Mouse (Mus musculus): ENCODE measurements at regions not wholly inside any gene's neighbourhood (a gene's known extent, or its start where the extent isn't known, plus 50 kb on each side); places are given as distances from the start of the nearest gene placed in this dataset.

GRCm38 (mm10) chr2:173348757-173349156 lies 72.4 kb upstream of the Pmepa1 start:
- Histone ChIP-seq H3K4me1 (ENCODE audit: control insufficient read depth, insufficient read depth, low read length) (peaks cover 5% of the 10 kb centered on the region; the same call in 1 of the 2 replicates), H3K4me3 (ENCODE audit: insufficient read depth, low read length) (no peak overlapping the region), H3K27ac (ENCODE audit: insufficient read depth, low read length) (no peak overlapping the region)
- TF ChIP-seq CTCF (IDR thresholded peaks at IDR 0.05; ENCODE audit: extremely low read depth, insufficient read depth, low read length) (no peak), POLR2A (IDR thresholded peaks at IDR 0.05; ENCODE audit: extremely low read depth, insufficient read depth, low read length) (no peak)

GRCm38 (mm10) chr2:173349510-173349909 lies 73.2 kb upstream of the Pmepa1 start:
- TF ChIP-seq POLR2A (IDR thresholded peaks at IDR 0.05; ENCODE audit: extremely low read depth, insufficient read depth, low read length) (no peak), CTCF (IDR thresholded peaks at IDR 0.05; ENCODE audit: extremely low read depth, insufficient read depth, low read length) (no peak)
- no peak overlapping the region for H3K4me3 ChIP-seq (ENCODE audit: insufficient read depth, low read length)
- H3K27ac ChIP-seq (ENCODE audit: insufficient read depth, low read length) = no peak overlapping the region
- peaks cover 5% of the 10 kb centered on the region; the same call in 1 of the 2 replicates for H3K4me1 ChIP-seq (ENCODE audit: control insufficient read depth, insufficient read depth, low read length)

- TF ChIP-seq POLR2A (IDR thresholded peaks at IDR 0.05; ENCODE audit: extremely low read depth, insufficient read depth, low read length) = no peak
- TF ChIP-seq CTCF (IDR thresholded peaks at IDR 0.05; ENCODE audit: extremely low read depth, insufficient read depth, low read length) = no peak
- Histone ChIP-seq H3K4me3 (ENCODE audit: insufficient read depth, low read length) (no peak overlapping the region), H3K27ac (ENCODE audit: insufficient read depth, low read length) (no peak overlapping the region), H3K4me1 (ENCODE audit: control insufficient read depth, insufficient read depth, low read length) (peaks cover 5% of the 10 kb centered on the region; the same call in 1 of the 2 replicates)
Observed at GRCm38 (mm10) chr2:173349910-173350309, 73.6 kb upstream of the Pmepa1 start.

- Histone ChIP-seq H3K27ac (ENCODE audit: insufficient read depth, low read length) (no peak overlapping the region), H3K4me3 (ENCODE audit: insufficient read depth, low read length) (no peak overlapping the region), H3K4me1 (ENCODE audit: control insufficient read depth, insufficient read depth, low read length) (peaks cover 5% of the 10 kb centered on the region; the same call in 1 of the 2 replicates)
- TF ChIP-seq POLR2A (IDR thresholded peaks at IDR 0.05; ENCODE audit: extremely low read depth, insufficient read depth, low read length) = no peak
- no peak for TF ChIP-seq CTCF (IDR thresholded peaks at IDR 0.05; ENCODE audit: extremely low read depth, insufficient read depth, low read length)
Observed at GRCm38 (mm10) chr2:173350405-173350804, 74.1 kb upstream of the Pmepa1 start.

- Histone ChIP-seq H3K4me1 (ENCODE audit: control insufficient read depth, insufficient read depth, low read length) (peaks cover 5% of the 10 kb centered on the region; the same call in 1 of the 2 replicates), H3K4me3 (ENCODE audit: insufficient read depth, low read length) (no peak overlapping the region), H3K27ac (ENCODE audit: insufficient read depth, low read length) (no peak overlapping the region)
- TF ChIP-seq CTCF (IDR thresholded peaks at IDR 0.05; ENCODE audit: extremely low read depth, insufficient read depth, low read length) = no peak
- TF ChIP-seq POLR2A (IDR thresholded peaks at IDR 0.05; ENCODE audit: extremely low read depth, insufficient read depth, low read length) = no peak
Observed at GRCm38 (mm10) chr2:173350831-173351230, 74.5 kb upstream of the Pmepa1 start.

- peaks cover 4% of the 10 kb centered on the region; the same call in 1 of the 2 replicates for H3K4me1 ChIP-seq (ENCODE audit: control insufficient read depth, insufficient read depth, low read length)
- no peak overlapping the region for H3K27ac ChIP-seq (ENCODE audit: insufficient read depth, low read length)
- no peak overlapping the region for H3K4me3 ChIP-seq (ENCODE audit: insufficient read depth, low read length)
Observed at GRCm38 (mm10) chr2:173351831-173352755, 75.8 kb upstream of the Pmepa1 start.

GRCm38 (mm10) chr2:173352756-173353139 lies 76.4 kb upstream of the Pmepa1 start:
- Histone ChIP-seq H3K27ac (ENCODE audit: insufficient read depth, low read length) (no peak overlapping the region), H3K4me1 (ENCODE audit: control insufficient read depth, insufficient read depth, low read length) (0 out of 2 replicates have a peak, but pooled peaks cover 4% of the 10 kb centered on the region), H3K4me3 (ENCODE audit: insufficient read depth, low read length) (no peak overlapping the region)
- TF ChIP-seq CTCF (IDR thresholded peaks at IDR 0.05; ENCODE audit: extremely low read depth, insufficient read depth, low read length) (no peak), POLR2A (IDR thresholded peaks at IDR 0.05; ENCODE audit: extremely low read depth, insufficient read depth, low read length) (no peak)

More at GRCm38 (mm10) chr2:173351831-173352755, 75.8 kb upstream of the Pmepa1 start:
- TF ChIP-seq CTCF (IDR thresholded peaks at IDR 0.05; ENCODE audit: extremely low read depth, insufficient read depth, low read length) (no peak), POLR2A (IDR thresholded peaks at IDR 0.05; ENCODE audit: extremely low read depth, insufficient read depth, low read length) (no peak)

GRCm38 (mm10) chr2:173353435-173354241 lies 77.3 kb upstream of the Pmepa1 start:
- Histone ChIP-seq H3K4me1 (ENCODE audit: control insufficient read depth, insufficient read depth, low read length) (0 out of 2 replicates have a peak, but pooled peaks cover 4% of the 10 kb centered on the region), H3K4me3 (ENCODE audit: insufficient read depth, low read length) (no peak overlapping the region), H3K27ac (ENCODE audit: insufficient read depth, low read length) (no peak overlapping the region)
- TF ChIP-seq POLR2A (IDR thresholded peaks at IDR 0.05; ENCODE audit: extremely low read depth, insufficient read depth, low read length) (no peak), CTCF (IDR thresholded peaks at IDR 0.05; ENCODE audit: extremely low read depth, insufficient read depth, low read length) (no peak)

- Histone ChIP-seq H3K27ac (ENCODE audit: insufficient read depth, low read length) (no peak overlapping the region), H3K4me3 (ENCODE audit: insufficient read depth, low read length) (no peak overlapping the region), H3K4me1 (ENCODE audit: control insufficient read depth, insufficient read depth, low read length) (0 out of 2 replicates have a peak, but pooled peaks cover 2% of the 10 kb centered on the region)
- no peak for TF ChIP-seq POLR2A (IDR thresholded peaks at IDR 0.05; ENCODE audit: extremely low read depth, insufficient read depth, low read length)
- no peak for TF ChIP-seq CTCF (IDR thresholded peaks at IDR 0.05; ENCODE audit: extremely low read depth, insufficient read depth, low read length)
Observed at GRCm38 (mm10) chr2:173356786-173357185, 80.5 kb upstream of the Pmepa1 start.
